Mouse (Mus musculus) liver, embryonic 14.5 days (tissue): ENCODE measurements around the gene Pnpla7.

Source experiments
- CTCF ChIP-seq: IDR thresholded peaks from 2 replicates; pipeline ENCODE4 v1.5.1; 2016; ENCODE audit warnings: antibody characterized with exemption, low read depth, control low read depth
- EP300 ChIP-seq: IDR thresholded peaks from 2 replicates; pipeline ENCODE4 v1.6.1; 2016; ENCODE audit warnings: antibody characterized with exemption, low read depth

GRCm38 (mm10) chr2:24927810-24928479 lies 47.9 kb upstream of the Pnpla7 start:
- TF ChIP-seq CTCF (no peak), EP300 (no peak)
